Mouse (Mus musculus) MEL (cell line): ENCODE results near the gene Prox2. TPM values are rescaled to one million over a fixed set of nuclear protein-coding genes. Genes with fewer than 3 reads are reported as not detected.

Experiments
- DNase-seq: peaks from one replicate; pipeline ENCODE4 v3.0.0; 2011; ENCODE audit warnings: low read depth, low spot score
- H3K27ac ChIP-seq: 2 replicates; pipeline ENCODE4 v1.5.1; 2012; ENCODE audit warnings: low read depth, mild to moderate bottlenecking, control low read depth, low read length, moderate library complexity; ENCODE audit not compliant: control insufficient read depth
- H3K27me3 ChIP-seq, 2 experiments: fragments of 150-350 bp in 1 of 2; sonication (generic) in 1 of 2; 2 replicates each; pipeline ENCODE4 v1.6.1; 2012; ENCODE audit warnings: low read length in 2 of 2, mild to moderate bottlenecking in 2 of 2, improper control_type of control experiment in 1 of 2, moderate library complexity in 1 of 2; ENCODE audit not compliant: insufficient read depth in 2 of 2, control insufficient read depth in 1 of 2
- H3K36me3 ChIP-seq, 2 experiments: 2 replicates each; pipeline ENCODE4 v1.6.1; 2012 to 2014; ENCODE audit warnings: low read length in 2 of 2, improper control_type of control experiment in 1 of 2, inconsistent platforms in 1 of 2, mild to moderate bottlenecking in 1 of 2; ENCODE audit not compliant: insufficient read depth in 2 of 2, control insufficient read depth in 1 of 2
- H3K4me1 ChIP-seq, 2 experiments: fragments of 150-350 bp in 1 of 2; sonication (generic) in 1 of 2; 2 replicates each; pipeline ENCODE4 v1.6.1; 2012; ENCODE audit warnings: low read length in 2 of 2, improper control_type of control experiment in 1 of 2, mild to moderate bottlenecking in 1 of 2; ENCODE audit not compliant: insufficient read depth in 2 of 2, control insufficient read depth in 1 of 2
- H3K4me3 ChIP-seq, 2 experiments: fragments of 150-350 bp in 1 of 2; sonication (generic) in 1 of 2; 2 replicates each; pipeline ENCODE4 v1.5.1; 2012; ENCODE audit warnings: low read depth in 2 of 2, low read length in 2 of 2, mild to moderate bottlenecking in 2 of 2, moderate library complexity in 2 of 2, control low read depth in 1 of 2, improper control_type of control experiment in 1 of 2; ENCODE audit not compliant: control insufficient read depth in 1 of 2, insufficient read depth in 1 of 2
- H3K79me2 ChIP-seq: 2 replicates; pipeline ENCODE4 v1.6.1; 2012; ENCODE audit warnings: mild to moderate bottlenecking, low read length, moderate library complexity; ENCODE audit not compliant: control insufficient read depth, poor library complexity, insufficient read depth
- H3K9ac ChIP-seq: 2 replicates; pipeline ENCODE4 v1.6.1; 2012; ENCODE audit warnings: low read depth, mild to moderate bottlenecking, control low read depth, low read length, moderate library complexity; ENCODE audit not compliant: control insufficient read depth, poor library complexity, severe bottlenecking
- H3K9me3 ChIP-seq: fragments of 150-350 bp; sonication (generic); replicated peaks from 2 replicates; pipeline ENCODE4 v1.6.1; 2012; ENCODE audit warnings: mild to moderate bottlenecking, low read length, improper control_type of control experiment, moderate library complexity; ENCODE audit not compliant: insufficient read depth
- BHLHE40 ChIP-seq: IDR thresholded peaks from 2 replicates; pipeline ENCODE4 v1.6.1; 2012; ENCODE audit warnings: low read depth, mild to moderate bottlenecking, inconsistent platforms, low read length, improper control_type of control experiment, borderline replicate concordance
- CHD2 ChIP-seq: IDR thresholded peaks from 2 replicates; pipeline ENCODE4 v1.6.1; 2011; ENCODE audit warnings: low read length, improper control_type of control experiment
- GATA1 ChIP-seq: IDR thresholded peaks from 2 replicates; pipeline ENCODE4 v1.6.1; 2011; ENCODE audit warnings: low read depth, low read length, improper control_type of control experiment
- JUND ChIP-seq: IDR thresholded peaks from 2 replicates; pipeline ENCODE4 v1.6.1; 2011; ENCODE audit warnings: low read depth, mild to moderate bottlenecking, improper control_type of control experiment, low read length
- MYB ChIP-seq: IDR thresholded peaks from 2 replicates; pipeline ENCODE4 v1.6.1; 2011; ENCODE audit warnings: mild to moderate bottlenecking, low read depth, low read length, improper control_type of control experiment
- POLR2AphosphoS2 ChIP-seq: IDR thresholded peaks from 2 replicates; pipeline ENCODE4 v1.6.1; 2011; ENCODE audit warnings: low read length, improper control_type of control experiment
- RCOR1 ChIP-seq: IDR thresholded peaks from 2 replicates; pipeline ENCODE4 v1.6.1; 2012; ENCODE audit warnings: low read depth, mild to moderate bottlenecking, inconsistent platforms, low read length, improper control_type of control experiment
- TAL1 ChIP-seq: IDR thresholded peaks from 2 replicates; pipeline ENCODE4 v1.6.1; 2012; ENCODE audit warnings: mild to moderate bottlenecking, inconsistent platforms, low read length, moderate library complexity, mixed read lengths
- UBTF ChIP-seq: IDR thresholded peaks from 2 replicates; pipeline ENCODE4 v1.6.1; 2012; ENCODE audit warnings: low read depth, mild to moderate bottlenecking, inconsistent platforms, low read length, improper control_type of control experiment, moderate library complexity, borderline replicate concordance; ENCODE audit not compliant: insufficient read depth
- USF1 ChIP-seq: IDR thresholded peaks from 2 replicates; pipeline ENCODE4 v1.6.1; 2014; ENCODE audit warnings: low read depth, mild to moderate bottlenecking, inconsistent platforms, low read length, improper control_type of control experiment, moderate library complexity
- ZC3H11A ChIP-seq: IDR thresholded peaks from 2 replicates; pipeline ENCODE4 v1.6.1; 2012; ENCODE audit warnings: low read depth, mild to moderate bottlenecking, inconsistent platforms, low read length, improper control_type of control experiment
- ZMIZ1 ChIP-seq: IDR thresholded peaks from 2 replicates; pipeline ENCODE4 v1.6.1; 2012; ENCODE audit warnings: low read depth, mild to moderate bottlenecking, inconsistent platforms, low read length, improper control_type of control experiment, moderate library complexity
- ZNF384 ChIP-seq: IDR thresholded peaks from 2 replicates; pipeline ENCODE4 v1.6.1; 2012; ENCODE audit warnings: low read depth, mild to moderate bottlenecking, inconsistent platforms, low read length, improper control_type of control experiment
- polyA plus RNA-seq, 2 experiments: library from polyadenylated mRNA; stranded (reverse) in 1 of 2; unstranded in 1 of 2; fragments of >175 nt in 1 of 2; fragments of >200 nt in 1 of 2; gene quantifications; 2 replicates each; pipeline versions ENCODE4 v1.2.1 to v1.2.4; 2012; ENCODE audit warnings: low replicate concordance in 2 of 2, low read depth in 1 of 2; ENCODE audit not compliant: insufficient read length in 2 of 2, insufficient read depth in 1 of 2, missing spikeins in 1 of 2
- total RNA-seq: library from RNA; depleted of rRNA; stranded (reverse); fragments of 300-350 nt; gene quantifications from 2 replicates; pipeline ENCODE4 v1.2.3, GENCODE M21; 2012

Gene Prox2
- total and polyA plus RNA-seq, 3 experiments, result 3.1 to 3.6 TPM; not detected in 1

DNA sequence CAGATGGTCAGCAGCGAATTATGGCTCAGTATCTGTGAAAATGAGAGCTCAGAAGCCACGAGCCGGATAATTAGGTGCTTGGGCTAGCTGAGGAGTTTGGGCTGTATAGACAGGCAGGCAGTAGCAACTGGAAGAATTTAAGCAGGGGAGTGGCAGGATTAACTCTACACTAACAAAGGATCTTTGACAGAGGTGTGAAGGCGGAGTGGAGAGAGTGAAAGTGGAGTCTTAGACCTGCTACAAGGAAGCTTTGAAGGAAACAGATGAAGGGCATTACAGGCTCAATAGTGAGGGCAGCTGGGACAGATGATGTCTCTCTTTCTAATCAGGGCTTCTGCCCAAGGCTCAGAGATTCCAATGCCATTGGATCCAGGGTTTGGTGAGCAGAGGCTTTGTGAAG, 1.1 kb downstream of the Prox2 start:
- H3K27me3 ChIP-seq, result no peaks in the 10 kb centered on the region
- H3K79me2 ChIP-seq, result peaks cover 41% of the 10 kb centered on the region
- peaks cover 0 to 29% of the 10 kb centered on the region in 2 experiments; a peak in 3 of 4 replicates for H3K36me3 ChIP-seq
- peak overlapping the region; percentile 93 for H3K9ac ChIP-seq
- H3K4me1 ChIP-seq, result peaks cover 11 to 29% of the 10 kb centered on the region in 2 experiments
- H3K4me3 ChIP-seq, result peak overlapping the region; percentile 83 to 94; a peak in 3 of 4 replicates
- H3K9me3 ChIP-seq, result no peaks in the 10 kb centered on the region
- DNase-seq, result peak; percentile 23
- H3K27ac ChIP-seq, result peak overlapping the region; percentile 95; the same call in 1 of the 2 replicates
- no peak for TF ChIP-seq UBTF
- no peak for TF ChIP-seq TAL1
- TF ChIP-seq JUND, result no peak
- TF ChIP-seq GATA1, result no peak

- H3K9ac ChIP-seq, result no peak overlapping the region
- H3K36me3 ChIP-seq, result peaks cover 0 to 25% of the 10 kb centered on the region in 2 experiments; a peak in 2 of 4 replicates
- no peak overlapping the region for H3K27ac ChIP-seq
- TF ChIP-seq POLR2AphosphoS2, result no peak
- H3K4me1 ChIP-seq, result peaks cover 11 to 29% of the 10 kb centered on the region in 2 experiments
- DNase-seq, result no peak
- H3K4me3 ChIP-seq, result no peak overlapping the region
- peaks cover 36% of the 10 kb centered on the region for H3K79me2 ChIP-seq
- H3K9me3 ChIP-seq, result no peaks in the 10 kb centered on the region
- no peaks in the 10 kb centered on the region for H3K27me3 ChIP-seq
Measured at GRCm38 (mm10) chr12:85108643-85109042, 1.9 kb downstream of the Prox2 start.

- Histone ChIP-seq H3K36me3 (peaks cover 0 to 6% of the 10 kb centered on the region in 2 experiments; a peak in 1 of 4 replicates), H3K4me1 (peaks cover 2 to 9% of the 10 kb centered on the region in 2 experiments), H3K27me3 (no peaks in the 10 kb centered on the region), H3K4me3 (no peak overlapping the region), H3K79me2 (peaks cover 13% of the 10 kb centered on the region), H3K9me3 (no peaks in the 10 kb centered on the region), H3K27ac (no peak overlapping the region), H3K9ac (no peak overlapping the region)
- no peak for DNase-seq
- no peak for TF ChIP-seq ZNF384
- no peak for TF ChIP-seq BHLHE40
- TF ChIP-seq CHD2, result no peak
- TF ChIP-seq ZMIZ1, result no peak
- TF ChIP-seq MYB, result no peak
- TF ChIP-seq RCOR1, result no peak
- no peak for TF ChIP-seq ZC3H11A
- no peak for TF ChIP-seq USF1
Measured at GRCm38 (mm10) chr12:85106292-85106691, 4.3 kb downstream of the Prox2 start.
